Mouse (Mus musculus) midbrain, embryonic 14.5 days (tissue): ENCODE data around the gene Cox6b2. TPM values are rescaled to one million over a fixed set of nuclear protein-coding genes. Genes with fewer than 3 reads are reported as not detected.

Experiments used
- ATAC-seq: fragments of 200-750 bp; cut with Nextera tagmentation; 2 replicates; pipeline ENCODE4 v1.8.0; 2017; ENCODE audit warnings: moderate number of reproducible peaks, moderate library complexity; ENCODE audit not compliant: low FRiP score, low TSS enrichment
- DNase-seq: peaks from one replicate; pipeline ENCODE4 v3.0.0-alpha.2; 2015
- H3K27ac ChIP-seq: fragments of 300-500 bp; sonication (generic); replicated peaks from 2 replicates; pipeline ENCODE4 v1.5.1; 2014; ENCODE audit warnings: mild to moderate bottlenecking, low read depth, low read length, moderate library complexity
- H3K27me3 ChIP-seq: fragments of 300-500 bp; sonication (generic); 2 replicates; pipeline ENCODE4 v1.6.1; 2014; ENCODE audit warnings: low read length, control low read depth, mixed read lengths; ENCODE audit not compliant: control insufficient read depth, insufficient read depth
- H3K36me3 ChIP-seq: fragments of 300-500 bp; sonication (generic); 2 replicates; pipeline ENCODE4 v1.6.1; 2014; ENCODE audit warnings: low read length, control low read depth; ENCODE audit not compliant: control insufficient read depth, insufficient read depth
- H3K4me1 ChIP-seq: fragments of 300-500 bp; sonication (generic); 2 replicates; pipeline ENCODE4 v1.6.1; 2014; ENCODE audit warnings: mild to moderate bottlenecking, antibody characterized with exemption, low read length, control low read depth; ENCODE audit not compliant: control insufficient read depth, insufficient read depth
- H3K4me2 ChIP-seq: fragments of 300-500 bp; sonication (generic); 2 replicates; pipeline ENCODE4 v1.6.1; 2014; ENCODE audit warnings: mild to moderate bottlenecking, low read length, moderate library complexity
- H3K4me3 ChIP-seq: fragments of 300-500 bp; sonication (generic); replicated peaks from 2 replicates; pipeline ENCODE4 v1.5.1; 2014; ENCODE audit warnings: low read depth, low read length
- H3K9ac ChIP-seq: fragments of 300-500 bp; sonication (generic); replicated peaks from 2 replicates; pipeline ENCODE4 v1.6.1; 2014; ENCODE audit warnings: mild to moderate bottlenecking, low read length, moderate library complexity
- H3K9me3 ChIP-seq: fragments of 300-500 bp; sonication (generic); 2 replicates; pipeline ENCODE4 v1.6.1; 2016; ENCODE audit warnings: low read length, control low read depth, mixed read lengths; ENCODE audit not compliant: control insufficient read depth
- WGBS: fragments of 180-500 bp; shearing (Covaris S2); extraction: QIAGEN DNeasy Blood & Tissue Kit; methylation state at CpG from one replicate; pipeline ENCODE4 v1.1.7; 2014; 5-methylcytosine and 5-hydroxymethylcytosine counted together
- polyA plus RNA-seq: library from polyadenylated mRNA; unstranded; fragments of >200 nt; fragmentation: Nextera tagmentation; extraction: Ambion mirVana; gene quantifications from 2 replicates; pipeline ENCODE4 v1.2.1, GENCODE M21; 2014

Cox6b2 gene
- polyA plus RNA-seq, 1 experiment from 2014 or later = 10.2 TPM

DNA sequence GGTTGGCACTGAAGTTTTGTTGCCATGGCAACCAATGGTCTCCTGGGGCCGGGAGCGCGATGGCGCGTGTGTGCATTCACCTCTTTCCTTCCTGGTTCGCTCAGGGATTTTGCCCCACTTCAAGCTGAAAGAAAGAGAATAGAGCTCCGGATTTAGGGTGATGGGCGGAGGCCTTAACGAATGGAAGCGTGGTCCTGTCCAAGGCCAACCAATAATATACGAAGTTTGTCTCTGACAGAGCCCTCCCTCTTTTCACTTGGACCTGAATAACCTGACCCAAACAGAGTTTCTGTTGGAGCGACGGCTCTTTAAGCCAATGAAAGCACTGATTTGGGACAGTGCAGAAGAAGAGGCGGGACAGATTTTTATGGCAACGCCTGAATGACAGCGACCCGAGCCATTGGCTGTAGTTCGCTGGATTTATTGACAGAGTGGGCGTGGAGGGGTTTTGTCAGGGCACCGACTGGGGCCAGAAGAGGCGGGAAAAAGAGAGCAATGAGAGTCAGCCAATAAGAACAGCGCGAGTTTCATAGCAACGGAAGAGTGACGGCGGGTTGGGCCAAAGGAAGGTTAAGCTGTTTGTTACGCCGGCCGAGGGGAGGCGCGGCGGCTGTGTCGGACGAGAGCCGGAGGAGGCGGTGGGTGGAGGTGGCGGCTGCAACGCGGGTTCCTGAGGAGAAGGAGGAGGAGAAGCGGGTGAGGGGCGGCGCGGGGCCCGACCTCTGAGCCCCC lies 13.2 kb downstream of the Cox6b2 start, which contains the start of gene Kmt5c:
Gene Kmt5c, plus strand, starts transcription at position 572 of the 732 bp plus-strand sequence.
- peak within 1 kb of the TSS; percentile 72 for H3K4me2 ChIP-seq
- DNase-seq (peak; percentile 99), ATAC-seq (peak; percentile 97)
- peaks cover 15% of the 10 kb centered on the region; the same call in 1 of the 2 replicates for H3K36me3 ChIP-seq
- H3K9me3 ChIP-seq = no peaks in the 10 kb centered on the region
- H3K9ac ChIP-seq = peak within 1 kb of the TSS; percentile 84
- no peaks in the 10 kb centered on the region for H3K27me3 ChIP-seq
- peaks cover 29% of the 10 kb centered on the region for H3K4me1 ChIP-seq
- WGBS = under 1% methylated on average over 43 of the region's 44 CpGs
- H3K4me3 ChIP-seq = peak within 1 kb of the TSS; percentile 66
- H3K27ac ChIP-seq = peak within 1 kb of the TSS; percentile 92

DNA sequence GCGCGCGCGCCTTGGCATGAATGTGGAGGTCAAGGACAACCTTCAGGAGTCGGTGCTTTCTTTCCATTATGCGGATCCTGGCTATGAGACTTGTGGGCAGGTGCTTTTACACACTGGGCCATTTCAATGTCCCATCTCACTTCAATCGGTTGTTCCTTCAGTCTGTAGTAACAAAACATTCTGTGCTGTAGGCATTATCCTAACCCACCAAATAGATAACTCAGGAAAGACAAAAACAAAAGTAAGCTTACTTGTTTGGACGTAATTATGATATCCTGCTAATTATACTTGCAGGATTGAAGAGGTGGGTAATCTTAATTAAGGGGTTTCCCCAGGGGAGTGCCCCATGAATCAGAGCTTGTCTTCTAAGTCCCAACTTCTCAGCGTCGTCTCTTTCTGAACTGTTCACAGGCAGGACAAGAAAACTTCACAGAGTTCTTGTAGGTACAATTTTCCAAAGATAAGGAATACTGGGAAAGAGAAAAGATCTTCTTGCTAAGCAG lies 13.8 kb downstream of the Cox6b2 start:
- DNase-seq = no peak
- peaks cover 10% of the 10 kb centered on the region; the same call in 1 of the 2 replicates for H3K36me3 ChIP-seq
- WGBS = 41% methylated on average over 10 of the region's 10 CpGs
- no peak for ATAC-seq
- H3K9me3 ChIP-seq = no peaks in the 10 kb centered on the region
- H3K9ac ChIP-seq = no peak overlapping the region
- peak overlapping the region; percentile 69 for H3K27ac ChIP-seq
- peak overlapping the region; percentile 59 for H3K4me2 ChIP-seq
- H3K4me1 ChIP-seq = peaks cover 29% of the 10 kb centered on the region
- H3K4me3 ChIP-seq = peak overlapping the region; percentile 31
- no peaks in the 10 kb centered on the region for H3K27me3 ChIP-seq

DNA sequence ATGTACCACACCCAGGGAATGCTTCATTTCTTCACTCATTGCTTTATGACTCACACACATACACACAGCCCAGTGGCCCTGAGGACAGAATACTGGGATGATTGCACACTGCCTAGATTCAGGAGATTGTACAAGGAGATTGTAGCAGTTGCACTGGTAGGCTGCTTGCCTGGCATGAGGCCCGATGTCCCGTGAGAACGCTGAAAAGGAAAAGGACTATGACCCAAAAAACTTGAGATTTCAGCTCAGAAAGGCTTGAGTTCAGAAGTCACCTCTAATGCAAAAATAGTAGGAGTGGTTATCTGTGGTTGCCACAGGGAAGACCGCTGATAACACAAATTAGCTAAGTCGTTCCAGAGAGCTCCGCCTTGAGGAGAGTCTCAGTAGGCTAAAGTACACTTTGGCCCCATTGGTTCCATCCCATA lies 19.9 kb downstream of the Cox6b2 start:
- Histone ChIP-seq H3K4me1 (no peaks in the 10 kb centered on the region), H3K4me3 (no peak overlapping the region), H3K27ac (no peak overlapping the region), H3K9me3 (no peaks in the 10 kb centered on the region), H3K27me3 (no peaks in the 10 kb centered on the region), H3K4me2 (no peak overlapping the region), H3K9ac (no peak overlapping the region), H3K36me3 (no peaks in the 10 kb centered on the region)
- no peak for DNase-seq
- 76% methylated on average over 6 of the region's 6 CpGs for WGBS
- no peak for ATAC-seq

DNA sequence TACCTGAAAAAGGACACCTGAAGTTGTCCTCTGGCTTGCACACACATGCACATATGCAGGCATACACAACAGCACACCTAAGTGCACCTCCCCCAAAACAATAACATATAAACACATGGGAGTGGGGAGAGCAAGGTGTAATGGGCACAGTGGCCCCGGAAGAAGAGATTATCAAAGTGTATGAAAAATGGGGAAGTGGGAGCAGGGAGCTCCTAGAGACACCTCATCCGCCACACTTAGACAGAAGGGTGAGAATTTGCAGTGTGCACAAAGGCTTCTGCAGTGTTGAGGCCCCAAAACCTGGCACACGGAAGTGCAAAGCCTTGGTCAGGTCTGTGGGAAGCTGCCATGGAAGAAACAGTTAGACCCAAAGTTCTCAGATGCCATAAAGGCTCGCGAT lies 21.8 kb downstream of the Cox6b2 start:
- Histone ChIP-seq H3K9ac (no peak overlapping the region), H3K27ac (no peak overlapping the region), H3K27me3 (no peaks in the 10 kb centered on the region), H3K4me3 (no peak overlapping the region), H3K9me3 (no peaks in the 10 kb centered on the region), H3K36me3 (no peaks in the 10 kb centered on the region), H3K4me2 (no peak overlapping the region), H3K4me1 (no peaks in the 10 kb centered on the region)
- no peak for DNase-seq
- WGBS = 82% methylated on average over 5 of the region's 5 CpGs
- no peak for ATAC-seq

DNA sequence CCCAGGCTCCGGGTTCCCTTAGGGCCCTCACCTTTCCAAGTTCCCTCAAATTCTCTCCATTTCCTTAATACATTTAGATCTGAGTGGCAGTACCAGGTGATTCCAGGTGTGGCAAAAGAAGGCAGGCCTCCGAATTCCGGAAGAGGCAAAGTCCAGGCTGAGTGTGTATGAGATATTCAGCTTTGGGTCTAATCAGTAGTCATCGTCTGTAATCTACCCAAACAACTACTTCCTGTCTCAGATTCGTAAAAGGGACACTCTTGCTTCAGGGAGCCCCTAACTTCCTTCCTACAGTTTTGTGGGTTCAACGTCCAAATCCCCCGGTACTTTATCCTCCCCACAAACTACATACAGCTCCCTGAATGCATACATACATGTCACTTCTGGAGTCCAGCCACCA lies 27.7 kb downstream of the Cox6b2 start, which contains the start of gene Tmem150b:
Gene Tmem150b, minus strand, starts transcription at position 81 of the 400 bp plus-strand sequence.
- ATAC-seq (no peak), DNase-seq (no peak)
- H3K27ac ChIP-seq = no peak within 1 kb of the TSS
- H3K27me3 ChIP-seq = no peaks in the 10 kb centered on the region
- 90% methylated on average over 7 of the region's 7 CpGs for WGBS
- H3K9ac ChIP-seq = no peak within 1 kb of the TSS
- H3K4me1 ChIP-seq = no peaks in the 10 kb centered on the region
- no peak within 1 kb of the TSS for H3K4me3 ChIP-seq
- H3K4me2 ChIP-seq = no peak within 1 kb of the TSS
- no peaks in the 10 kb centered on the region for H3K9me3 ChIP-seq
- H3K36me3 ChIP-seq = no peaks in the 10 kb centered on the region

DNA sequence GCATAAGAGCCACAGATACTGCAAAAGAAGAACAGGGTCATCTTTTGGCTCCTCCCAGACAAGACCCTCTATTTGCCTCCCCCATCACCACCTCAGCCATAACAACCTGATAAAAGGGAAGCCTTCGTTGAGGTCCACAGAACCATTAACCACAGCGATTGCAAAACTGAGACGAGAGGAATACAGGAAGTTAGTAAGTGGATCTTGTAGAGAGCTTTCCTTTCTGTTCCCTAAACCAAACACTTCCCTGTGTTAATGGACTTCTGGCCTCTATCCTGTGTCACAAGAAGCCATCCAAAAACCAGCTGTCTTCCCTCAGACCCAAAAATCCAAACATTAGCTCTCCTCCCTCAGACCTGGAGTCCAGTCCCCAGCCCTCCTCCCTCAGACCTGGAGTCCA lies 28.5 kb downstream of the Cox6b2 start:
- no peak overlapping the region for H3K4me2 ChIP-seq
- DNase-seq (no peak), ATAC-seq (no peak)
- no peaks in the 10 kb centered on the region for H3K36me3 ChIP-seq
- no peak overlapping the region for H3K27ac ChIP-seq
- H3K4me1 ChIP-seq = no peaks in the 10 kb centered on the region
- H3K9ac ChIP-seq = no peak overlapping the region
- no peaks in the 10 kb centered on the region for H3K9me3 ChIP-seq
- no peak overlapping the region for H3K4me3 ChIP-seq
- H3K27me3 ChIP-seq = no peaks in the 10 kb centered on the region
- WGBS = 83% methylated on average over 3 of the region's 3 CpGs

DNA sequence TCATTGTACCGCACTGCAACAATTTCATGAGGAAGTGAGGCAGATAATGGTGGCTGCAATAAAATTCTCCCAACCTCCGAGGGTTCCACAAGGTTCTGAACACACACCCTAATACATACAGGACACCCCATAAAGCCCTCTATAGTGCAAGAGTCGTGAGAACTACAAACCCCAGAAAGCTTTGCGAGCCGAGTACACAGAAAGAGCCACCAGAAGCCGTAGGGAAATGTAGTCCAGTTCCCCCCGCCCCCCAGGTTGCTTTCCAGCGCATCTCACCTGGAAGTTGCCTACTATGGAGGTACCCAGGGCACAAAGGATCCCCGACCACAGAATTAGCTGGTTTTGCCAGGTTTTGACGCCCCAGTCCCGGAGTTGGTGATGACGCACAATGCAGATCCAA lies 29.4 kb downstream of the Cox6b2 start:
- Histone ChIP-seq H3K4me1 (no peaks in the 10 kb centered on the region), H3K36me3 (no peaks in the 10 kb centered on the region), H3K4me3 (peak overlapping the region; percentile 18), H3K27me3 (no peaks in the 10 kb centered on the region), H3K9me3 (no peaks in the 10 kb centered on the region), H3K4me2 (peak overlapping the region; percentile 51), H3K27ac (no peak overlapping the region), H3K9ac (0 out of 2 replicates have a peak overlapping the region, but pooled peaks have one; percentile 36)
- 41% methylated on average over 12 of the region's 12 CpGs for WGBS
- DNase-seq = peak; percentile 70
- ATAC-seq = no peak

- Histone ChIP-seq H3K27ac (no peak overlapping the region), H3K27me3 (no peaks in the 10 kb centered on the region), H3K4me2 (no peak overlapping the region), H3K9me3 (no peaks in the 10 kb centered on the region), H3K9ac (no peak overlapping the region), H3K4me3 (no peak overlapping the region), H3K36me3 (peaks cover 36% of the 10 kb centered on the region), H3K4me1 (no peaks in the 10 kb centered on the region)
- ATAC-seq (no peak), DNase-seq (no peak)
- 92% methylated on average over 3 of the region's 3 CpGs for WGBS
These were observed 33.6 kb downstream of the Cox6b2 start for GRCm38 (mm10) chr7:4719276-4719675.

DNA sequence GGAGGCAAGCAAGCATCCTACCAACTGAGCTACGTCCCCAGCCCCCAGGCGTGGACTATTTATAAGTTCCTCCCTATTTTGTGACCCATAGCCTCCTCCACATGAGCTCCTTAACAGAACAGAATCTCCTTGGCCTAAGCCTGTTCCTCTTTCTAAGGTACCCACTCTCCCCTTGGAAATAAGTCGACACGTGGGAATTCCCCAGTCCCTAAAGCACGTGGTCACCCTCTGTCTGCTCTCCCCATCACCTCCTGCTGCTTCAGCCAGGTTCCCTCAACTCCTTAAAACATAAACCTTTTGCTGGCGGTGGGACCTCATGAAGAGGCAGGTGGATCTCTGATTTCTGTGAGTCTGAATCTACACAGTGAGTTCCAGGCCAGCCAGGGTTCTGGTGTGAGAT lies 35.9 kb downstream of the Cox6b2 start:
- WGBS = 77% methylated on average over 6 of the region's 6 CpGs

More for the DNA sequence above, 35.9 kb downstream of the Cox6b2 start:
- H3K9ac ChIP-seq = no peak overlapping the region
- DNase-seq (no peak), ATAC-seq (no peak)
- H3K36me3 ChIP-seq = peaks cover 60% of the 10 kb centered on the region
- H3K9me3 ChIP-seq = no peaks in the 10 kb centered on the region
- no peaks in the 10 kb centered on the region for H3K27me3 ChIP-seq
- no peaks in the 10 kb centered on the region for H3K4me1 ChIP-seq
- H3K27ac ChIP-seq = no peak overlapping the region
- H3K4me2 ChIP-seq = no peak overlapping the region
- no peak overlapping the region for H3K4me3 ChIP-seq
